11 mouse cellular contexts compared by ENCODE assay signal in the genomic region with DNA sequence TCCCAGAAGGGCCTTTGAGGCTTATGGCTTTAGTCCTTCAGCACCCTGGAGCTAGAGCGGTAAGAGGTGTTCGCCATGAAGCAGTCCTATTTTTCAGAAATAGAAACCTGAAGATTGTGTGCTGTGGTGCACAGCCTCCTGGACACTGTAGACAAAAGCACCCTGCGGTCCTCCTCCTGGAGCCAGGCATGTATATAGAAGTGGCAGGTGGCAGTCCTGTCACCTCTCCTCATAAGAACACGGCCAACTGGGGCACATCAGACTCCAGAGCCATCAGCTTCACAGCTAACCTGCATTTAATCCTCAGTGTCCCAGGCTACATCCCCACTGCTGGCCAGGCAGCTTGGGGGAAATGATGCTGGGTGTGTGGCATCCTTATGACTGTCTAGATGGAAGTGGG.
"Had no signal": no experiment of that assay in that cellular context is flagged by ENCODE, and none has a peak within 500 bp of the region (broad histone marks: within the 10 kb centered on the region; RNA-seq: fewer than 3 reads in every experiment).

No protein-coding gene starts in this region.

- ATAC-seq: liver, postnatal 0 days; midbrain, embryonic 13.5 days had no signal

- DNase-seq: kidney, postnatal 36 days; layer of hippocampus, adult 9-11 months; layer of hippocampus, postnatal 36 days; liver; liver, embryonic 13.5 days; liver, postnatal 0 days; right cerebral cortex, adult 18-20 months; right cerebral cortex, postnatal 25 days; thymus, adult 18-20 months; thymus, postnatal 14 days had no signal
